Mouse (Mus musculus) spleen, postnatal 0 days (tissue): ENCODE measurements around the gene Ptms. TPM values are rescaled to one million over a fixed set of nuclear protein-coding genes. Genes with fewer than 3 reads are reported as not detected.

Experiments used
- polyA plus RNA-seq: library from polyadenylated mRNA; unstranded; fragments of >200 nt; fragmentation: Nextera tagmentation; extraction: Ambion mirVana; gene quantifications from 2 replicates; pipeline ENCODE4 v1.2.1, GENCODE M21; 2015

Ptms gene
- polyA plus RNA-seq, result 66.4 and 88.8 TPM in 2 replicates

DNA sequence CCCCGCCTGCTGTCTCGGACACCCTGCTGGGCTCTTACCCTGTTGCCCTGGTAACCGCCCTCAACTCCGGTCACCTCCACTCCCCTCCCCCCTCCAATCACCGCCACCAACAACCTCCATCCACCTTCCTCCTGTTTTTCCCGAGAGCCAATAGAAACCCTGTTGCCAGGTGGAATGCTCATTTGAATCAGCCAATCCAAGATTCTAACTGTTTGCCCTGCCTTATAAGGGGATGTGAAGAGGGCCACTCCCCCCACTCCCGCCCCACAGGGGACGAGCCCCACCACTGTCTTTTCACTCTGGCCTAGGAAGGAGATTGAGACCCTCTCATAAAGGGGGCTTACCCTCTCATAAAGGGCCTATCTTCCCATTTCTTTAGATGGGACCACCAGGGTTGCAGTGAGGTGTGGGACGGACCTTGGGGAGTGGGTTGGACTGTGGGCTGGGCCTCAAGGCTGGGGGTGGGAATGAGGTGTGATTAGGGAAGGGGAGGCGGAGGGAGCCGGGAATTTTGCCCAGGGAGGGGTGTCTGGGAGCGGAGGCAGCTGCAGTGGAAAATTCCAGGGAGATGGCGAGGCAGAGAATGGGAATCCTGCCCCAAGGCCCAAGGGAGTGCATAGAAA is at the start of gene Ptms:
Gene Ptms (minus strand): TSS at position 409 of the 623 bp plus-strand sequence.

DNA sequence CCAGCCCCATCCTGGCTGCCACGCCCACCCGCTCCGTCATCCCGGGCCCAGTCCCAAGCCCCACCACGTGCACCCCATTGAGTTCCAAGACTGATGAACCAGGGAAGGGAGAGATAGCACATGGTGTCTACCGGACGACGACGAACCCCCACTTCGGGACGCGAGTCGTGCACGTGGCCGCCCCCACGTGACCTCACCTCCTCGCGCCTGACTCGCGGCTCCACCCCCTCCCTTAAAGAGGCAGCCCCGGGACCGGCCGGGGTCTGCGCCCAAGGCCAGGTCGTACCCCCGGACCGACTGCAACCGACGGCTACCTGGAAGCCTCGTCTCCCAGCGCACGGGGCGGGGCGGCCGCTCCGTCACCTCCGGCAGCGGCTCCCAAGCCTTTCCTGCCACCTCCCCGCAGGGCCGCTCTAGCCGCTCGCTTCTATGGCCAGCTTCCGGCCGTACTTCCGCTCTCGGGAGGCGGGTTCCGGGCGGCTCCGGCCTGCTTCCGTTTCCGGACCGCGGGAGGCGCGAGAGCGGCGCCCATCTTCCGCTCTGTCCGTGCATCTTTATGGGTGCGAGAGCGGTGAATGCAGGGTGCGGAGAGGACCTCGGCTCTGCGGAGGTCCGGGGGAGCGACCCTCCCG is 45.3 kb upstream of the Ptms start, which contains the start of gene Cops7a:
Gene Cops7a (minus strand): TSS at position 451 of the 632 bp plus-strand sequence.

DNA sequence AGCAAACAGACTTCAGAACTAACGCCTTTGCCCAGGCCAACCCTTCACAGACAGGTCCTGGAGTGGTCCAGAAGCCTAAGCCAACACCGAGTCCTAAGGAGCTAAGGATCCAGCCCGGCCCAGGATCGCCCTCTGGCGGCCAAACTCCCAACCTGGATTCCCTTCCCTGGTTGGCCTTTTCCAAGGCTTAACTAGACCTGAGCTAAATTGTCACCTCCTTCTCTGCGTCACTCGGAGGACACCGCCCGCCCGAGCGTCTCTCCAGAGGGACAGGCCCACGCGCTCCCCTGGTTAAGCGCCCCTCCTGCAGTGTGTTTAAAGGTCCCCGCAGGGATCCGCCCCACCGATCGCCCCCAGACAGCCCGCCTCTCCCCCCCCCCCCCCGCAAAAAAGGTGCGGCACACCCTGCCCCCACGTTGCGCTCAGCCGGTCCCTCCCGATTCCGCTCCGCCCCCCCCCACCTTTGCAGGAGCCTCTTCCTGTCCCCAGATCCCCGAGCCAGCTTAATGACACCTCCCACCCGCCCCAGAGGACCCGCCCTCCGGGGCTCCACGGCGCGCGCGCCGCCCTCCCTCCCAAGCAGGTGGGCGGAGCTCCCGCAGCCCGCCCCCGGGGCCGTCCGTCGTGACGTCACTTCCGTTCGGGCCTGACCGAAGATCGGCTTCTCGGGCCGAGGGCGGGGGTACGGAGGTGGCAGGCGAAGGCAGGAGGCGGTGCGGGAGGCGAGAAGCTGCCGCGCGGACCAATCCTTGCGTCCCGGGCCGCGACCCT is 11.0 kb upstream of the Ptms start, which contains the start of gene Mlf2:
Gene Mlf2 (plus strand): TSS at position 633 of the 771 bp plus-strand sequence.

DNA sequence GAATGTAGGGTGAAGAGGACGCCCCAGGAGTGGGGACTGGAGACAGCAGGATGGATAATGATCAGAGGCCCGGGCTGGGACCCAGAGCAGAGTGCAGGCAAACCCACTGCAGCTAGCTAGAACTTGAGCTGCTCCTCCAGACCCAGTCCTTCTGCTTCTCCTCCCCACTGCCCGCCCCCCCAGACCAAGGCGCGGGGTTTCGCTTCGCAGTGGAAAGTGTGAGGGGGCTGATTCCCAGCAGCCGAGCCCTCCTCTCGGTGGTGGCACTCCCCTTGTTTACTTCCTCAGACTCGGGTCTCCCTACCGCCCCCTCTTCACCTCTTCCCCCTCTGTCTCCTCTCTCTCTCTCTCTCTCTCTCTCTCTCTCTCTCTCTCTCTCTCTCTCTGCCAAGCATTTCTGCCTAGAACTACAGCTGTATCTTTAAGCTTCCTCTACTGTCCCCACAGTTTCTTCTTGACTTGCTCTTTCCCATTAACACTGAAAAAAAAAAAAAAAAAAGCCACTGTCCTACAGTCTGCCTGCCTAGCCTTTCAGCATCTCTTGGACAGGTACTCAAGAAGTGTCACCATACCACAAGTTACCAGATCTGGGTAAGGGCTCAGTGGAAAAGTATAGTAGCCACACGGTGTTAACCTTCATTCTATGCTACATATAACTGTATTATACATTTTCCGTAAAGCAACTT is 8.2 kb downstream of the Ptms start, which contains the start of gene Lag3:
Gene Lag3 (minus strand): TSS at position 173 of the 686 bp plus-strand sequence.

GRCm38 (mm10) chr6:124887986-124888385 is 31.9 kb downstream of the Ptms start, which contains the start of gene Cd4:
Gene Cd4, minus strand, starts transcription at chr6:124888221.

Other genes starting within 250 kb of the Ptms start
- gene Emg1, start 207.9 kb downstream of the Ptms start, polyA plus RNA-seq, result 167 and 173 TPM in 2 replicates
- 266 and 287 TPM in 2 replicates for gene Phb2, start 207.8 kb downstream of the Ptms start, polyA plus RNA-seq
- gene Ptpn6, start 181.4 kb downstream of the Ptms start, polyA plus RNA-seq, result 71.3 and 92.3 TPM in 2 replicates
- 145 and 183 TPM in 2 replicates for gene Grcc10, start 178.7 kb downstream of the Ptms start, polyA plus RNA-seq
- gene Gm45234, start 164.1 kb downstream of the Ptms start, polyA plus RNA-seq, result not detected in 2 replicates
- gene Atn1, start 163.6 kb downstream of the Ptms start, polyA plus RNA-seq, result 3.3 and 5.1 TPM in 2 replicates
- gene Eno2, start 150.4 kb downstream of the Ptms start, polyA plus RNA-seq, result 1.1 and 1.7 TPM in 2 replicates
- gene Lrrc23, start 140.4 kb downstream of the Ptms start, polyA plus RNA-seq, result not detected in 2 replicates
- 10.9 and 12.5 TPM in 2 replicates for gene Spsb2, start 111.4 kb downstream of the Ptms start, polyA plus RNA-seq
- gene Tpi1, start 105.8 kb downstream of the Ptms start, polyA plus RNA-seq, result 232 and 238 TPM in 2 replicates
- 55.3 and 56.8 TPM in 2 replicates for gene Usp5, start 90.6 kb downstream of the Ptms start, polyA plus RNA-seq
- gene Cdca3, start 90.6 kb downstream of the Ptms start, polyA plus RNA-seq, result 223 and 253 TPM in 2 replicates
- gene Gnb3, start 79.8 kb downstream of the Ptms start, polyA plus RNA-seq, result 0.58 and 0.59 TPM in 2 replicates
- gene P3h3, start 62.4 kb downstream of the Ptms start, polyA plus RNA-seq, result 3.7 and 6.6 TPM in 2 replicates
- 0.16 and 0.99 TPM in 2 replicates for gene Gpr162, start 56.1 kb downstream of the Ptms start, polyA plus RNA-seq
- 0.23 and 0.62 TPM in 2 replicates for gene Cd4, start 31.9 kb downstream of the Ptms start, polyA plus RNA-seq
- 1.6 and 2.9 TPM in 2 replicates for gene Lag3, start 8.4 kb downstream of the Ptms start, polyA plus RNA-seq
- gene Mlf2, start 11.3 kb upstream of the Ptms start, polyA plus RNA-seq, result 110 and 118 TPM in 2 replicates
- gene Cops7a, start 45.4 kb upstream of the Ptms start, polyA plus RNA-seq, result 55.1 and 59.7 TPM in 2 replicates
- gene Pianp, start 76.6 kb upstream of the Ptms start, polyA plus RNA-seq, result 0.41 and 0.47 TPM in 2 replicates
- gene Zfp384, start 89.0 kb upstream of the Ptms start, polyA plus RNA-seq, result 5.5 and 7.0 TPM in 2 replicates
- gene Ing4, start 119.7 kb upstream of the Ptms start, polyA plus RNA-seq, result 43.3 and 47.7 TPM in 2 replicates
- 5.1 and 7.5 TPM in 2 replicates for gene Acrbp, start 129.6 kb upstream of the Ptms start, polyA plus RNA-seq
- gene Lpar5, start 147.8 kb upstream of the Ptms start, polyA plus RNA-seq, result 1.4 and 1.8 TPM in 2 replicates
- gene Chd4, start 175.9 kb upstream of the Ptms start, polyA plus RNA-seq, result 39.3 and 45.6 TPM in 2 replicates
- gene Nop2, start 211.8 kb upstream of the Ptms start, polyA plus RNA-seq, result 35.5 and 37.8 TPM in 2 replicates
- 9.4 and 12.4 TPM in 2 replicates for gene Iffo1, start 225.1 kb upstream of the Ptms start, polyA plus RNA-seq
- 647 and 650 TPM in 2 replicates for gene Gapdh, start 246.4 kb upstream of the Ptms start, polyA plus RNA-seq